Mouse (Mus musculus) cerebellum, postnatal 10 days (tissue): ENCODE results near the gene Ppfibp2.
A peak's percentile ranks its signal among the peaks of the same experiment; 100 is the strongest.

ENCODE experiments used
- DNase-seq, 2 experiments: peaks; one replicate each; pipeline ENCODE4 v3.0.0; 2021; ENCODE audit warnings: mixed read lengths in 2 of 2

Ppfibp2 gene

GRCm38 (mm10) chr7:107665221-107665585 is 70.2 kb downstream of the Ppfibp2 start:
- DNase-seq, result no peak

- DNase-seq, result peak; percentile 44 to 62
Measured at GRCm38 (mm10) chr7:107665586-107666261, 70.7 kb downstream of the Ppfibp2 start.

- DNase-seq, result no peak
Measured at GRCm38 (mm10) chr7:107666262-107666902, 71.4 kb downstream of the Ppfibp2 start.

DNA sequence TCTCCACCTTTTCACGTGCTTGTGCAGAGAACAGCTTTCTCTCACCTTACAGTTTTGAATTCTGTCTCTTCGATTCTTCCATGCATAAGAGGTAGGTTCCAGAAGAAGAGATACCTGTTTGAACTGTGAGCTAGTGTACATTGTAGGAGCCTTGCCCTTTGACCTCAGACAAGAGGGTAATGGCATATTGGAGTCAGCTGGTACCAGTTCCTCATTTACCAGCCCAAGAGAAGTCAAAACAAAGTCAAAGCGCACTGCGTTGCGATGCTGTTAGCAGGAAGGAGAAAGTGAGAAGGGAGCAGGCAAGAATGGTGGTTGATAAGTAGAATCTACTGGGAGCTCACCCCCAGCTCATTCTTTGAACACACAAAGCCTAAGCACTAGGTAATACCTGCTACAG is 73.5 kb downstream of the Ppfibp2 start:
- DNase-seq, result no peak

- DNase-seq, result no peak
Measured at GRCm38 (mm10) chr7:107675224-107675623, 80.2 kb downstream of the Ppfibp2 start.

DNA sequence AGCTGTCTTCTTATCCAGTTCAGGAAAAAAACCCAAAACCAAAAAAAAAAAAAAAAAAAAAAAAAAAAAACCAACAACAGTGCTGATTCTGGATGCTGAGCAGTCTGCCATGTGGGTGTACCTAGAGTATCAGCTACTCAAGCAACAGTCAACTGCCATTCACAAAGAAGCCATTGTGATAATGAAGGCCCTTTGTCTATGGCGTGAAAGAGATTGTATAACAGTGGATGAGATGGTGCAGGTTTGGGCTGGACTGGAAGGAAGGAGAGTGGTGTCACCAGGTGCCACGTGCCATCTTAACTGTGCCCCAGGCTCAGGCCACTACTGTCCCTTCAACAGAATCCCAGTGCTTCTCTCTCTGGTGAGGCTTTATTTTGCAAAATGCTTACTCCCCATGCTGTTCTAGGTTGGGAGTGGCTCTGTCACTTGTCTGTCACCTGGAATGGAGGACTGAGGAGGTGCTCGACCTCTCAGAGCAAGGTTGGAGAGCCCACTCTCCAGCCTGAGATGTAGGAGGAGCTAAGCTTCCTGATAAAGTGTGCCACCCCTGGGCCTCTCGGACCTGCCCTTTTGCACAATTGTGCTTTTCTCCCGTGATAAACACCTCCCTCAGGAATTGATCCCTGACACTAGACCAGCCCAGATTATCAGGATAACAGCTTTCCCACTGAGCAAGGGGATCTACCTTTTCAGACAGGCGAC is 85.3 kb downstream of the Ppfibp2 start:
- DNase-seq, result no peak

DNA sequence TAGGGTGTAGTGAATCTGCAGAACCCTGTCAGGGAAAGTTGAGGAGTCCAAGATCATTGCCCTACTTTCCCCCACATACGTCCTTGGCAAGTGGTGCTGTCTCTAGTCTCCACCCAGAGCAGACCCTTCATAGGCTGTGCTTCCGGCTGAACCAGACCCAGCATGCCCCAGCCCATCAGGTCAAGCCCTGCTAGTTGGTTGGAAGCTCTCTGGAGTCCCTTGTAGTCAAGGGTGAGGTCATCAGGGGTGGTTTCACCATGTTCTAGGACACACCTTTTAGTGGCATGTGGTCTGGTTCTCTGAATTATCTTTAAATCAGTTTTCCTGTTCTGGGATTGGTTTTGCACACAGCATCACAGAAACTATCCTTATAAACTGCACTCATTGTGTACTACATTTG is 86.3 kb downstream of the Ppfibp2 start:
- no peak for DNase-seq

DNA sequence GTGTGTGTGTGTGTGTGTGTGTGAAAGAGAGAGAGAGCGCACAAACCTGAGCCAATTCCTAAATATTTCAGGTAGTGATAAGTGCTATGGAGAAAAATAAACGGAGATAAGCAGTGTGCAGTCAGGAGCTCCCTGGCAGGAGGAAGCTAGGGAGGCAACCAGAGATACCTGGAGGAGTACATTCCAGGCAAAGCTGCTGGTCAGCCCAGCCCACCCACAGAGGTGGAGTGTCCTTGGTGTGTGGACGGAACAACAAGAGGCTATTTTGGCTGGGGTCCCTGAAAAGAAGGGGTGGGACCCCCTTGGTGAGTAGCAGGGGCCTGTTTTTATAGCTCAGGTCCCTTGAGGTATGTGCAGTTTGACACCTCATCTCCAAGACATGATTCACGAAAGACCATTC is 88.2 kb downstream of the Ppfibp2 start:
- DNase-seq, result no peak

GRCm38 (mm10) chr7:107683622-107684021 is 88.6 kb downstream of the Ppfibp2 start:
- DNase-seq, result no peak

DNA sequence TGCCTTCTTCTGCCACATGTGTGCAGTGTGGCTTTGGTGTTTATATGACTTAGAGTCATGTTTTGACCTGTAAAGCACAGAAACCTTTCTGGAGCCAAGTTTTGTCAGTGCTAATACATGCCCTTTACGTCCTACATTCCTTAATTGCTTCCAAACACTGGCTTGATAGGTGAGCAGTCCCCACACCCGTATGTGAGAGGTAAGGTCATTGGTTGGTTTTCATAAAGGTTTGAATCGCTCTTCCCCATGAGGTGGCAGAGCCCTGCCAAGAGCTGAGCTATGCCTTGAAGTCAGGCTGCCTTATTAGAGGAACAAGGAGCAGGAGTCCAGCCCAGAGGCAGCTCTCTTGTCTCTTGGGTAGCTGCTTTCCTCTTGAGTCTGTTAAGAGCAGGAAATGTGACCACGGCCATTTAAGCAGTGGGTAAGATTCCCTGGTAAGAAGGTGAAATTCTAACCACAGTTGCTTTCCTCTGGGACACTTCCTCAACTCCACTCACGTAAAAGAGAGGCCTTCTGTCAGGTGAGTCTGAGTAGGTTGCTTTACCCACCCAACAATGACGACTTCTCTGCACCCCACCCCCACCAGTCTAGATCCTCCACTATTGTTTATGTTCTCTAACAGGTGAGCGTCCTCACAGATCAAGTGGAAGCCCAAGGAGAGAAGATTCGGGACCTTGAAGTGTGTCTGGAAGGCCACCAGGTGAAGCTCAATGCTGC is 90.4 kb downstream of the Ppfibp2 start:
- no peak for DNase-seq

DNA sequence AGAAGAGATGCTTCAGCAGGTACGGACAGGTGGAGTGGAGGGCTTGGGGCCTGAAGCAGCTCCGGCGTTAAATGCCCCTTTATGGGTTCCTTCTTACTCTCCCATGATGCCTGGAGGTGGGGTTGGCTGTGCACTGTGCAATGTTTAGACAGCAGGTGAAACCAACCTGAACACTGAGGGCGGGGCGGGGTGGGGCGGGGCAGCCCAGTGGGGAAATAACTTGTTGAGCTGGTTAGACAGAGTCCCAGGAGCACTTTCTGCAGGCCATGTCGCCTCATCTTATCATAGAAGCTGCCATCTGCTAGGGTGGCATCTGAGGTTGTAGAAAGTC is 90.9 kb downstream of the Ppfibp2 start:
- DNase-seq, result no peak

GRCm38 (mm10) chr7:107687412-107687811 is 92.4 kb downstream of the Ppfibp2 start:
- DNase-seq, result no peak

- no peak for DNase-seq
Measured at GRCm38 (mm10) chr7:107688040-107688439, 93.0 kb downstream of the Ppfibp2 start.

GRCm38 (mm10) chr7:107690426-107691221 is 95.6 kb downstream of the Ppfibp2 start:
- DNase-seq, result no peak

DNA sequence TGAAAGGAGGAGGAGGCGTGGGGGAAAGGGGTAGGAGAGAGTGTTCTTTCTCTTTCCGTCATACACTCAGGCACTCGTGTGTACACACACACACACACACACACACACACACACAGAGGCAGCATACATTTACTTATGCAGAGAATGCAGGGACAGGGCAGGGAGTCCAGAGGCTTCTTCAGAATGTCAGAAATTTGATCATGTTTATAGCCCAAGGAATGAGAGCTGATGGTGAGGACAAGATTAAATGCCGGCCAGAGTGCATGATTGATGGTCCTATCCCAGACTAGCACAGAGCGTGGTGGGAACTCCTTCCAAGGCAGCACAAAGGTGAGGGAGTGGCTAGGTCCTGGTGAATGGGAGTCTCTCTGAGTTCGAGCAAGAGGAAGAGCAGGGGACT is 96.5 kb downstream of the Ppfibp2 start:
- no peak for DNase-seq

DNA sequence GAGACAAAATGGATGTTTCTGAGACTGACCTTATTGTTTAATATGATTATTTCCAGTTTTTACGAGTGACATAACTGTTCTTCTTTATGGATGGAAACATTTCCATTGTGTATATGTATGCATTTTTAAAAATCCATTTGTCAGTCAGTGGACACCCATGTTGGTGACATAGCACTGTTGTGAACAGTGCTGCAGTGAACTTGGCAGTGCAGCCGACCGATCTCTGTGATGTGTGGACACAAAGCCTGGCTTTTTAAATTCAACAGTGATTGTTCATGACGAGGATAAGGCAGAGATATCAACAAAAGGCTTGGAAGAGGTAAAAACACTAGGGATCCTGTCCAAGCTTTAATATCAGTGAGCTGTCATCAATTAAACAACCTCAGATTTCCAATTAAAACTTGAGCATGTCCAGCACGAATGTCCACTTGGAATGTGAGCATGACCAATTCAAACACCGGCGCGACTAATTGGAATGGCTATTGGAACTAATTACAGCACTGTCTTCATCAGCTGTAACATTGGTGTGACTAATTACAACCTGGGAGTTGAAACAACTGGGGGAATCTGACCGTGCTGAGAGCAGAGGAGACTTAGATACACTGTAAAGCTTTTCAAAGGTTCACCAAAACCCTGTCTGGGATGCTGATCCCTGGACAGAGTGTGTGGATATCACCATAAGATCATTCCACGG is 99.4 kb downstream of the Ppfibp2 start:
- no peak for DNase-seq

GRCm38 (mm10) chr7:107697066-107697465 is 102.1 kb downstream of the Ppfibp2 start:
- DNase-seq, result no peak

- DNase-seq, result no peak
Measured at GRCm38 (mm10) chr7:107699926-107700325, 104.9 kb downstream of the Ppfibp2 start.

DNA sequence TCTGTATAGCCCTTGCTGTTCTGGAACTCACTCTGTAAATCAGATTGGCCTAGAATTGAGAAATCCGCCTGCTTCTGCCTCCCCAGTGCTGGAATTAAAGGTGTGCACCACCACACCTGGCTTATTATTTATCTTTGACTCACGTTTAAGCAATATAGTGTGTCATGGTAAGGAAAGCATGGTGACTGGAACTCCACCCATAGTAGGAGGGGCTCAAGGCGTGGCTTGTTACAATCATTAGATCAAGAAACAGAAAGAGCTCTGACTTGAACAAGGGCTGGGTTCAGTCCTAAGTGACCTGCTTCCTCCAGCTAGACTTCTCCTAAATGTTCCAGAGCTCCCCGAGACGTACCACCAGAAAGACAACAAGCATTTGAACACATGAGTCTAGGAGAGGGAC is 105.6 kb downstream of the Ppfibp2 start:
- no peak for DNase-seq

GRCm38 (mm10) chr7:107702461-107703380 is 107.7 kb downstream of the Ppfibp2 start:
- no peak for DNase-seq

DNA sequence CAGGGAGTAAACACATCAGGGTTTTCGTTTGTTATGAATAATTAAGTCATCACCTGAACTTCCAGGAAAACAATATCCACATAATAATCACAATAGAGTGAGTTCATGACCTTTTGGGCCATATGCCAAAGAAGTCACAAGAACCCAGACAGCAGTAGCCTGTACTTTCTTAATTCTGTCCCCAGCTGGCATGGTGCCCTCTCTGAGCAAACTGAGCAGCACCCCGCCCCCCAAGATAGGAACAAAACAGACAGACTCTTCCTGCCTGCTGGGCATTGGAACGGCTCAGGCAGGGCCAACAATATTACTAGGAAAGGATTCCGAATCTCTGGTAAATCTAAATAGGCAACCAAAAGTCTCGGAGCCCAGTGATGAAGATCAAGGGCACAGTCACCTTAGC is 110.9 kb downstream of the Ppfibp2 start:
- peak; percentile 27 to 41 for DNase-seq
